Mouse (Mus musculus) left cerebral cortex, adult 9 months (tissue): ENCODE results near the gene Gm20390.

Source experiments
- DNase-seq, 2 experiments: peaks; one replicate each; pipeline ENCODE4 v3.0.0; 2022; ENCODE audit warnings: low spot score in 2 of 2

The Gm20390 gene

GRCm38 (mm10) chr11:93968005-93968847, at the start of gene Gm20390, which contains the start of gene Nme1:
Gene Gm20390 (minus strand): TSS chr11:93968293.
Gene Nme1 (minus strand): TSS chr11:93968521.
- DNase-seq = peak; percentile 94 to 99

- DNase-seq = no peak
Measured at GRCm38 (mm10) chr11:94003346-94003745, 35.3 kb upstream of the Gm20390 start.

- DNase-seq = no peak
Measured at GRCm38 (mm10) chr11:93999276-93999675, 31.2 kb upstream of the Gm20390 start.

- peak in 1 of 2 experiments; percentile 13 for DNase-seq
Measured at GRCm38 (mm10) chr11:93997141-93997775, 29.2 kb upstream of the Gm20390 start.

- peak; percentile 37 to 48 for DNase-seq
Measured at GRCm38 (mm10) chr11:93996306-93997140, 28.4 kb upstream of the Gm20390 start.

- DNase-seq = peak; percentile 83 to 90
Measured at GRCm38 (mm10) chr11:93995720-93996305, 27.7 kb upstream of the Gm20390 start, which contains the start of gene Spag9. Gene Spag9 (plus strand): TSS chr11:93996091.

GRCm38 (mm10) chr11:93995111-93995719, 27.1 kb upstream of the Gm20390 start:
- peak; percentile 85 to 89 for DNase-seq

- no peak for DNase-seq
Measured at GRCm38 (mm10) chr11:93994531-93994930, 26.4 kb upstream of the Gm20390 start.

GRCm38 (mm10) chr11:93988328-93989062, 20.4 kb upstream of the Gm20390 start:
- DNase-seq = no peak

- DNase-seq = no peak
Measured at GRCm38 (mm10) chr11:93987625-93988327, 19.7 kb upstream of the Gm20390 start.

GRCm38 (mm10) chr11:93987026-93987425, 18.9 kb upstream of the Gm20390 start:
- no peak for DNase-seq

- no peak for DNase-seq
Measured at GRCm38 (mm10) chr11:93986298-93986697, 18.2 kb upstream of the Gm20390 start.

- DNase-seq = no peak
Measured at GRCm38 (mm10) chr11:93985265-93985664, 17.2 kb upstream of the Gm20390 start.

GRCm38 (mm10) chr11:93984619-93985018, 16.5 kb upstream of the Gm20390 start:
- no peak for DNase-seq

- DNase-seq = no peak
Measured at GRCm38 (mm10) chr11:93979502-93980049, 11.5 kb upstream of the Gm20390 start.

GRCm38 (mm10) chr11:93972951-93973350, 4.9 kb upstream of the Gm20390 start:
- DNase-seq = no peak

GRCm38 (mm10) chr11:93969799-93970198, 1.7 kb upstream of the Gm20390 start:
- DNase-seq = no peak

- DNase-seq = no peak
Measured at GRCm38 (mm10) chr11:93969171-93969570, 1.1 kb upstream of the Gm20390 start.

GRCm38 (mm10) chr11:93968848-93969128, 695 bp upstream of the Gm20390 start:
- no peak for DNase-seq

- DNase-seq = no peak
Measured at GRCm38 (mm10) chr11:93967381-93967780, 712 bp downstream of the Gm20390 start.
